Mouse (Mus musculus) kidney, adult 11 months (tissue): ENCODE measurements around the gene Gfod1.

Source experiments
- DNase-seq: peaks from one replicate; pipeline ENCODE4 v3.0.0; 2022

The Gfod1 gene

DNA sequence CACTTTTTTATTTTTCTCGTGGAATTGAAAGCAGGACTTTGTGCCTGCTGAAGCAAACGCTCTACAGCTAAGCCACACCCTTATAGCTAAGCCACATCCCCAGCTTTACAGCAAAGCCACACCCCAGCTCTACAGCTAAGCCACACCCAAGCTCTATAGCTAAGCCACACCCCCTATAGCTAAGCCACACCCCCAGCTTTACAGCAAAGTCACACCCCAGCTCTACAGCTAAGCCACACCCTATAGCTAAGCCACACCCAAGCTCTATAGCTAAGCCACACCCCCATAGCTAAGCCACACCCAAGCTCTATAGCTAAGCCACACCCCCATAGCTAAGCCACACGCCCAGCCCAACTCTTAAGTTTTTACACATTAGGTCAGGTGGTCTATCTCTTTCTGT, 42.7 kb downstream of the Gfod1 start:
- no peak for DNase-seq

DNA sequence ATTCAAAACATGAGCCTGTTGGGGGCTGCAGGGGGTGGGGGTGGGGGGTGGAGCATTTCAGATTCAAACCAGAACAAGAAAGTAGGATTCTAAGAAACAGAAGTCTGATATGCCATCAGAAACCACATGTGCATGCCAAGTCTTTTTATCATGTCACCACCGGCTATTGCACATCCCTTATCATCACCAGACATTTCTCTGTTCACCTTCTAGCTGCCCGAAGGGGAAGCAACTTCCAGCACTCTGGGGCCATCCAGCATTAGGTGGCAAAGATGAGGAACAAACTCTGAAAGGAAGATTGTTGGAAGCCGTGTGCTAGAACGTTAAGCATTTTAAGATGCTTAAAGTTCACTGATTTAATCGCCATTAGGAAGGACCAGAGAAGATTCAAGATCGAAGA, 43.2 kb downstream of the Gfod1 start:
- no peak for DNase-seq

DNA sequence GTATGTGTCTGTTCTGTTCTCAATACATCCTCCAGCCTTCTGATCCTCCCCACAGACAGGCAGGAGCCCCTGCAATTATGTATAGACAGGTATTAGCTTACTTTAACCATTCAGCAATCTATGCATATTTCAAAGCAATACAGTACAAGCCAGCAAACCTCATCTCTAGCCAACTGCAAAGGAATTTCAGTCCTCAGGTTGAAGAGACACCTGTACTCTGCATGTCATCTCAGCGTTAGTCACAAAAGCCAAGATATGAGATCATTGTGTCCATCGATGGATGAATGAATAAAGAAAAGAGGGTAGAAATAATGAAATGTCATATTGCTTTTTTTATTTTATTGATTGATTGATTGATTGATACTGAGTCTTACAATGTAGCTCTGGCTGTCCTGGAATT, 47.5 kb downstream of the Gfod1 start:
- no peak for DNase-seq

DNA sequence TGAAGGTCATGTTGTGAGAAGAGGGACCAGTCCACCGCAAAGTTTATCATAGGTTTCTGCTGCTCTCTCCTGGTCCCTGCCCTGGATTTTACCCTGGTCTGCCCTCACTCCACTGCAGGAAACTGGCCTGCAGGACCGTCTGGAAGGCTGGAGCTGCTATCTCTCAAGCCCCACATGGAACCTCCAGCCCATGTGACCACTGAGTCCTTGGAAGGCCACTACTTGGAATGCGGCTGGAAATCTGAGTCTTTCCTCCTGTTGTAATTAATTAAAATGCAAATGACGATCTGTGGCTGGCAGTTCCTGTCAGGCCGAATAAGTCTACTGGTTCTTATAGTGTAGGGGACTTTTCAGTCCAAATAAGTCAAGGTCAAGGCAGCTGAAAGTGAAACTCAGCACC, 50.4 kb downstream of the Gfod1 start:
- peak; percentile 51 for DNase-seq

DNA sequence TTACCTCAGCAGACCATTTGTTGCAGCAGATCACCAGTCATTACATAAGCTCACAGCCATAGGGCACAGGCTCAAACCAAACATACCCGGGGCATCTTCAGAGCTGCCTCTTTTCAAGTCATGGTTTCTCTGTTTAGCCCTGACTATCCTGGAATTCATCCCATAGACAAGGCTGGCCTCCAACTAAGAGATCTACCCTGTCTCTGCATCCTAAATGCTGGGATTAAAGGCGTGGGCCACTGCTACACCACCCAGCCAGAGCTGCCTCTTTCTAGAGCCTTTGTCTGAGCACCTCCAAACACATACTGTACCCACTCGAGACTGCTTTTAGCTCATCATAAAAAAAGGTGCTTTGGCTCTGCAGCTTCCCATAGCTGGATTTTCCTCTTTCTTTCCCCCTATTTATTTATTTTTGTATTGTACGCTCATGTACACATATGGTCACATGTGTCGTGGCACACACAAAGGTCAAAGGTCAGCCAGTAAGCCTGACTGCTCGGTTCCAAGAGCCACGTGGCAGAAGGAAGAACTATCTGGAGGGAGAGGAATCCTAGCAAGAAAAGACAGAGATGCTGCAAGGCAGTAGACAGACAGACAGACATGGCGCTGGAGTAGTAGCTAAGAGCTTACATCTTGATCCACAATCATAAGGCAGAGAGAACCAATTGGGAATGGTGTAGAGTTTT, 51.7 kb downstream of the Gfod1 start:
- DNase-seq, result no peak

DNA sequence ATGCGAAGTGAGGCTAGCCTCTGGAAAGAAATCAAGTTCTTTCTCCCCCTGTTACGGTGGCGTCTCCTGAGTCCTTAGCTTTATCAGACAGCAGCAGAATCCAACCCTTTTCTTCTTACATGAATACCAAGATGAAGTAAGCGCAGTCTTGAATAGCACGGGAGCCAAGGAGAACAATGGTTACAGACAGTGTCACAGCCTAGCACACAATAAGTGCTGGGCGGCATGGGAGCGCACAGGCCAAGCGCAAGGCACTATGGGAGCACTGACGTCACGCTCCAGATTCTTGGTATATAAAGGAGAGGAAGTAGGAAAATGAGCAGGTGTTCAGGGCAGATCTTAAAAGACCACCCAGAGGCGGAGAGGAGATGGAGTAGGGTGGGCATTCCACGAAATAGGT, 52.6 kb downstream of the Gfod1 start:
- no peak for DNase-seq

DNA sequence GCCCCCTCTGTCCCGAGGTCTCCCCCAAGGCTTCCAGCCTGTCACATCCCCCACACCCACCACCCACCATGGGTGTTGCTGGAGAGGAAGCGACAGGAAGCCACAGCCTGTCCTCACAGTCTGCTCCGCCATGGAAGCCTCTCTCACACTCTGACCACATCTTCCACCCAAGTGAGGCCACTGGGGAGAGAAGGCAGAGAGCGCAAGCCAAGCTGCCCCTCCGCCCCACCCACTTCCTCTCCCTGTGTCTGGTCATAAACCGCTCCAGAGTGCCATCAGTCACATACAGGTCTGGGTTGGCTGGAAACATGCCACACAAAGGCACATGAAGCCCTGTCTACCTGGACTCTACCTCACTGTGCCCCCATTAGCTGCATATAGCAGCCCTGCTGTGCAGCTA, 53.3 kb downstream of the Gfod1 start:
- no peak for DNase-seq

DNA sequence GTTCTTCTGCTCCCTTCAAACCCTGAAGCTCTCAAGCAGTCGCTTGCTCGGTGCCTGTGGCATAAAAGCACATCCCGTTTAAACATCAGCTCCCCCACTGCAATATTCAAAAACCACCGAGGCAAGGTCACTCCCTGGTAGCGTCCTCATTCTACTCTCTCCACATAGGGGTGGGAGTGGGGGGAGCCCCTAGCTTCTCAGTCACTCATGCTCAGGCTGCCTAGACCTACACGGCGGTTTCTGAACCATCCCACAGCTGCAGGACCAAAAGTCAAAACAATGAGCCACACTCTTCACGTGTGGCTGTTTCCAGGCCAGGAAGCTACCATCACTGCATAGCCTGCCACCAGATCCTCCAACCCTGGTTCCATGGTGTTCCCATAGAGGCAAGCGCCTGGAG, 53.9 kb downstream of the Gfod1 start:
- DNase-seq, result no peak

DNA sequence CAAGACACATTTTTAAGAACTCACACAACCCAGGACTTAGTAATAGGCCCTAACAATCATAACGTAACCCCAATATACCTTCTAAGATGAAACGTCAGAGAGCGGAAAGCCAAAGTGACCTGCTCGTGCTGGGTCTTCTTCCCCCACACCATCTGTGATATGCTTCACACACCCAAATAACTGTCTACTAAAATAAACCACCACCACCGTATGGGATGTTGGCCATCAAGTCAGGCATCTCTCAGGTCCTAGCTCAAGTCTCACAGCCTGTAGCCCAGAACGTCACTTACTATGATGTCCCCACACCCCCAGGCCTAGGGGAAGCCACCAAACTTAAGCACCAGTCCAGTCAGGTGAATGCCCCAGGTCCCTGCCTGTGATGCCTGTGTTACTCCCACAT, 55.6 kb downstream of the Gfod1 start:
- no peak for DNase-seq

DNA sequence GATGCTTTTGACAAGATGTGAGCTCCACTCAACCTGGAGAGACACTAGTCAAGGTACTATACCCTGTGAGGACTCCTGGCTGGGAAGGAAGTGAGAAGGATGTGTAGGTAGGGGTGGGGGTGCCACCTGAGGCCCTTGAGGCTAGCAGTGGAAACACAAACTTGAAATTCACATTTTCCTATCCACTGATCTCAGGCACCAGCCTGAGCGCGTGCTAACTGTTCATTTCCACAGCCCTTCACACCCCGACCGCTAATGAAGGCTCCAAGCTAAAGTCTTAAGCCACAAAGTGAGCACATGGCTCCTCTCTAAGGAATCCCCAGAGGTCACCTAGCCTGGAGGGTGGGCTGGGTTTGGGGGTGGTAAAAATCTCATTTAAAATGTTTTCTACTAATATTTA, 57.1 kb downstream of the Gfod1 start:
- DNase-seq, result no peak

DNA sequence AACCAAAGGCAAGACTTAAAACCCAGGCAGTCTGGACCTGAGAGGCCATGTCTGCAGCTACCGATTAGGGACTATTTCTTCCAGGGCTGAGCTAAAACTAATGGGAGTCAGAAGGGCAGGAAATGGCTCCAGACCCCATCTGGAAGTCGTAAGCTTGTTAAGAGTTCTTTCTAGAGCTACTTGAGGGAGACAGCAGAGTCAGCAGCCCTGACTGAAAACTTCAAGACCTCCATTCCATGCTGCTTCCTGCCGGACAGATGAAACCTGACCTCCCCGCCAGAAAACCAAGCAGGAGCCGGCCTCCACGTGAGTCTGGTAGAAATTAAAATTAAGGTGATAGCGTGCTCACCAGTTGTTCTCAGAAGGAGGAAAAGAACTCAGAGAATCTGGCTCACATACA, 60.2 kb downstream of the Gfod1 start:
- no peak for DNase-seq

DNA sequence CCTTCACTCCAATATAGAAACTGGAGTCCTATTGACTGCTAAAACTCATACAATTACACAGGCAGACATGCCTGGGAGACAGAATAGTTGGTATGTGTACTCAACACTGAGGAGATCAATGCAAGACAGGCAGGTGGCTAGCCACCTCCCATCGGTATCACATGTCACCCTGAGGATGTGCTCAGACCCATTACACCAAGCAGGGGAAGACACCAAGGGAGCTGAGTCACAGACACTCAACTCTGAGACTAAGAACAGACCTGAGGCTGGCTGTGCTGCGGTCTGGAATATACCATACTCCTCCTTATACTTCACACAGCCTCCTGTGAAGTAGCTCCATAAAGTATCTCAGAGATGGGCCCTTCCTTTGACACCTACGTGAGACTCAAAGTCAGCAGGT, 60.7 kb downstream of the Gfod1 start:
- no peak for DNase-seq

DNA sequence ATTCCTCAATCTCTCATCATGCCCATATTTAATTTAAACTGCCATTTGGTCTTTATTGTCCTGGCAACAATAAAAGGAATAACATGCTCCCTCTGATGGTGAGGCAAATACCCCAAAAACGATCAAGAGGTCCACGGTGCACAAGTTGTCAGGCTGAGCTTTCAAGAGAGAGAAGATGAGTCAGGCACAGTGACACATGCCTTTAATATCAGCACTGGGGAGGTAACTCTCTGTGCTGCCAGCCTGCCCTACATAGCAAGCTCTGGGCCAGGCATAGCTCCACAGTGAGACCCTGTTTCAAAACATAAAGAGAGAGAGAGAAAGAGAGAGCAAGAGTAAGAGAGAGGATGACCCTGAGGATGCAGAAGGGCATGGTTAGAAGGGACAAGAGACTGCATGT, 62.2 kb downstream of the Gfod1 start:
- DNase-seq, result no peak

DNA sequence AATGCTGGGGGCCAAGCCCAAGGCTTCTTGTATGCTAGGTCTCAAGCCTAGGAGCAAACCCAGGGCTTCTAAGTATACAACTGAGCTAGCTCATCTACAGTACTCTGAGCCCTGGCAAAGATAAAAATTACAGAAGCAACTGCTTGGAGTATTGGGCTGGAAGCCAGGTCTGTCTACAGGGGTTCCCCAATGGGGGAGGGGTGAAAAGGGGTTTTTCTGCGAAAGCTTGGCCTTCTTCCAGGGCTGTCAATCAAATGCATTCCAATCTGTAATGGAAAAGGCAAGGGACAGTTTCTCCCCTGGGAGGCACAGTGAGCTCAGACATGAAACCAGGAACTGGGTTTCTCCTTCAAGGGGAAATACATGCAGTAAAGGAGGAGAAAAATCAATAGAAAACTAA, 62.9 kb downstream of the Gfod1 start:
- no peak for DNase-seq

DNA sequence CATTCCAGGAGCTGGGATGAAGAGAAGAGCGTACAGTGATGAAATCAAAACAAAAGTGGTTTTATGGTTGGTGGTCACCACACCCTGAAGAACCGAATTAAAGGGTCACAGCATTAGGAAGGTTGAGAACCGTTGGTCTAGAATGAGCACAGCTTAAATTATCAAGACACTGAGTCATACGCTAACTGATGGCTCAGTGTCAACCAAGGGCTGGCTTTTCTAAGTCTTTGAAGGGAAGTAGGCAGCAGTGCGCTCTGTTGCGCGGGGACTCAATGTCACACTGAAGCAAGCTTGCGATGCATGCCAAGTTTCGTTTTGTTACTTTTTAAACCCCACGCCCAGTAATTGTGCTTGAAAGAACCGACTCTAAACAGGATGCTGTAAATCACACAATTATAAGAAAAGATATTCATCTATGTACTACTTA, 64.2 kb downstream of the Gfod1 start:
- peak; percentile 55 for DNase-seq

DNA sequence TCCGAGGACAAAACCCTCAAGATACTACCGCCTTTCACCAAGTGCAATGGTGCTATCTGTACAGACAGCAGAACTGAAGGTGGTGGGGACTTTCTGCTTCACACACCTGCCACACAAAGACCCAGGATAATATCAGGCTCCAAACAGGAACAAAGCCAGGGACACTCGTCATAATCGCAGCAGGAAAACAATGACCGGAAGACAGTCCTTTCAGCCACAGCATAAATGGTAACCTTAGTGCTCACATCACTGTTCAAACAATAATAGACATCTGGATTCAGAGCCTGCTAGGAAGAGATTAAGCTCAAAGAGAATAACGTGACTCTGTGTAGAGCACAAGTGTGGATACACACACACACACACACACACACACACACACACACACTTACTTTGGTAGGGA, 67.3 kb downstream of the Gfod1 start:
- peak; percentile 50 for DNase-seq

DNA sequence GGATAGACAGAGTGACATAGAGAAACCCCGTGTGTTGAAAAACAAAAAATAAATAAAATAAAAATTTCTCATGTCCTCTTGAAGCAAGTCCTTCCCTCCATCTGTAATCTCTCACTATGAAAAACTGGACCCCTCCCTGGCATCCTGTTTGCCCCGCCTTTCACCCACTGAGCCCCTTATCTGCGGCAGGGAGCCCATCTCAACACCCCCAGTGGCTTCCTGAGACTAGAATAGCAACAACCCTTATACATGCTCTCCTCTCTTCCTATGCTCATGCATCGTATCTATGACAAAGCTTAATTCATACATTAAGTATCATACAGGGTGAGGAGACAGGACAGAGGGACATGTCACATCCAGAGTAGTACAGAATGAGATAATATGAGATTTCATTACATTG, 68.0 kb downstream of the Gfod1 start:
- no peak for DNase-seq

DNA sequence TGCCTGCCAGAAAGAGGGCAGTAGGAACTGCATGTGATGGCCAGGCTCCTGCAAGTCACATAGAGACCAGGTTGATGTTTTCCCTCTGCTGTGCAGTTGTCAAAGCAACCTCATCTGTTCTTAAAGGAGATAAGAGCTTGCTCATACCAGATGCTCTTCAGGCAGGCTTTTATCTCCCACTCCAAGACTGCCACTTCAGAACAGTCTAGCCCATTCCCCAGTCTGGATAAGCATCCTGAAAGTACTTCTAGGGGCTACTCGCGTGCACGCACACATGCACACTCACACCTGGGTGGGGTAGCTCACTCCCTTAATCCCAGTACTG, 68.4 kb downstream of the Gfod1 start:
- no peak for DNase-seq

DNA sequence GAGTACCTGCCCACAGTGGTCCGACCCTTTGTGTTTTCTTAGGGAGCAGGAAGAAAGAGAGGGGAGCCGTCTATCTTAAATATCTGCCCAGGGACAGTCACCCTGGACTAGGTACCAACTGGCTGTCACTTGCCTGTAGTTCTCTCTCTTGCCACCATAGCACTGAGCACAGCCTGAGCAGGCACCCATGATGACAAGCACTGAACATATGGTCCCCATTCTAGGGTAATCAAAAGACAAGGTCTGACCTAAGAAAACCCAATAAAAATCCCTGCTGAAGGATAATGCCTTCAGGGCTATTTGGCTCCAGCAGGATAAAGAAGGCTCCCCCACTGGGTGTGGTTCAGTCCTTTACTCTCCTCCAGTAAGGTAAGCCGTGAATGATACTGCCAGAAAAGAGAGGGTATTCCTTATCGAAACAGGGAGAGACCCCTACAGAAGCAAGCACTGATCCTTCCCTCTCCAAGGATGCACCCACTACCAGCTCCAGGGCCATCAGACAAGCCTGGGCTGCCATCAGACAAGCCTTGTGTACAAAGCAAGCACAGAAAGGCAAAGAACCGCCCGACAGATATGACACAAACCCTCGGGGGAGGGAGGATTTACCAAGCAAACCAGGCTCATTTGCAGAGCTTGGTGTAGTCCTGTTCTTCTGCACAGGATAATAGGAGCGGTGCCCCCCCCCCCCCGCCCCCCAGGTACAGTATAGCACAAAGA, 68.9 kb downstream of the Gfod1 start:
- DNase-seq, result no peak

DNA sequence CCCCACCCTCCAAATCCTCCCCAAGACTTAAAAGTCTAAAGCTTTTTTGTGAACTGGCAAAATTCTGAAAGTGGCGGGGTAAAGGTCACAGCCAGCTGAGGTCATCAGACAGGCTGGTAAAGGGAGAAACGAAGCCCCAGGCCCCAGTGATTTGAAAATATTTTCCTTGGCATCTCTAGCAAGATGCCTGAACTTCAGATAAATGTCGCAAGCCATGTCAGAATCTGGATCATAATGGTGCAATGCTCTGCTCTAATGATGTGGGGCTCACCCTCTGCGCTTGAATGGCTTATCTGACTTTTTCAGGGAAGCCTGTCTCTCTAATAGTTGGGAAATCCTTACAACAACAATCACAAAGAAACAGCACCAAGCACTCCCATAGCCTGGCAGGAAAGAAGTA, 70.6 kb downstream of the Gfod1 start:
- DNase-seq, result no peak

DNA sequence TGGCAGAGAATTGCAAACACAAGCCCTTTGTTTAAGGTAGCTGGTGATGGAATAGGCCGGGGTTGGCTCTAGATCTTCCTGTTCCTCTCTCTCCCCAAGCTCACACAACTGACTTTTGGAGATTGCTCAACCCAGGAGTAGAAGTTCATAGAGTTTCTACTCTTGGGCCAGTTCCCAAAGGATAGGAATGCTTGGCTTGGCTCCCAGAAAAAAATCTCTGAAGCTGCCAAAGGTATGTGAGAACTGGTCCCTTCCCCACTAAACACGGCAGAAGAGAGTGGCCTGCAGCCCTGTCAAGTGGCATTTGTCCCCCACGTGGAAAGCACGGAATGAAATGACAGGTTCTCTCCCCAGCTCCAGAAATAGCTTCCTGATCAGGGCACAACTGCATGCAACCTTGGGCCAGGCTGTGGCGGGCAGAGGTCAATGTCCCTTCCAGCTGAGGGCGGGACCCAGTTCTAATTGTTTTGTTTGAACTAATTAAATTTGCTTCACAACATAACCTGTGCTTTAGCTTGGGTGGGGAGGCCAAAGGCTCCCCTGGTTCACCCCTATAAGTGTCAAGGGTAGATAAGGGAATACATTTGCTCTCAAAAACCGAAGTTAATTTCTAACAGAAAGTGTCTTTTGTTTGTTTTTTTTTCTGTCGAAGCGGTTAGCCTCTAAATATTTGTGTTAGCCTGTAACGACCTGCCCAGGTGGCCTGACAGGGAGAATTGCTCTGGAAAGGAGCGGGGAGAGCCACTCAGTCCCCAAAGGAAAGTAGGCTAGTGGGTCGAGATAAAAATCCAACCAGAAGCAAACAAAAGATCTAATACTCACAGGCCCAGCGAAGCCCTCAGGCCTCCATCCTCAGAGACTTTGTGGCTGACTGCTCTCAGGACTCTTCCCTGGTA, 71.8 kb downstream of the Gfod1 start:
- DNase-seq, result peak; percentile 90

DNA sequence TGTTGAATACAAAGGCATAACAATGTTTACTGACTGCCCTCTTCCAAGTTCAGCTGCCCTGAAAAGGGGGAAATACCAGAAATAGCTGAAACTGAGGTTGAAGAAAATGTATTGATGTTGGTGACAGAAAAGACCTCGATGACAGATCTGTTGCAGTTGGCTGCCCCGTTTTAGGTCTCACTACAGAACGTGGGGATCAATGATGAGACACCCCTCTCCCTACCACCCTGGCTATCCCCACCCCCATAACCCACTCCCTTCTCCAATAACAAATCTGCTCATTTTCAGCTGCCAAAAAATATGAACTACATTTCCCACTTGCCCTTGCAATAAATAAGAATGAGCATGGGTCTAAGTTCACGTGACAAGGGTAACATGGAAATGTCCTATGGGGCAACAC, 73.1 kb downstream of the Gfod1 start:
- no peak for DNase-seq

DNA sequence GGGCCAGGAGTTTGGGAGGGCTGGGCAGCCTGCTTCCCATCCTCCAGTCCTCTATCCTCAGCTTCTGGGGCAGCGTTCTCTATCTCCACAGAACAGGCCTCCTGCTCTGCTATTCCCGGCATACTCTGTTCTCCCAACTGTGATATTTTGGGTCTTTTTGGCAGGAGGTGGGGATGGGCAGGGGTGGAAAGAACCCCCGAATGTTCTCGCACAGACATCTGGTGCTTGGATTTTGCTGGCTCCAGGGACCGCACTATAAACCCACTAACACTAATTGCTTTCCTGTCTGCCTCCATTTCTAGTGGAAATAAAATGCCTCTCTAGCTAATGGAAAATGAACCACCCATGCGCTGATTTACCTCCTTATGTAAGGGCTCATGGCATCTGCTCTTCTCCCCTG, 73.7 kb downstream of the Gfod1 start:
- DNase-seq, result no peak

DNA sequence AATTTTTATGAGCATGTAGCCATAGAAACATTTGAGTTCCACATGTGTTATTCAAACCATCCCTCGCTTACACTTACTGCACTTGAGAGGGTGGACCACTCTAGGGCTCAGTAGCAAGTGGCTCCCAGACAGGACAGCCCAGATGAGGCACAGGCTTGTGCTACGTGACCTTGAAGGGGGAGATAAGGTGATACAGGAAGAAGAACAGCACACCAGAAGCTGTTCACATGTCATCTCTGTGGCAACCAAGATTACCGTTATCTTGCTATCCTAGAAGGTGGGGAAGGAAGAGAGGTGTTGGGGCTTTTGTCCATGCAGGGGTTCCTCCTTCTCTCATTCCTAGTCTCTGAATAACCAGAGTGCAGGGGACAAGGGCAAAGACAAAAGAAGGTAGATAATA, 74.2 kb downstream of the Gfod1 start:
- no peak for DNase-seq
